ENCODE assay signal across 36 mouse cellular contexts in genomic region chr8:93325123-93325522, GRCm38 (mm10). TPM values are rescaled to one million over a fixed set of nuclear protein-coding genes. Genes with fewer than 3 reads are reported as not detected.
A peak's percentile ranks its signal among the peaks of the same experiment; 100 is the strongest.
DNase-seq lines count a peak whose midpoint lies in the region; ATAC-seq and TF ChIP-seq lines count a peak whose summit lies in the region.
"Had no signal": no experiment of that assay in that cellular context is flagged by ENCODE, and none has a peak within 500 bp of the region (broad histone marks: within the 10 kb centered on the region; RNA-seq: fewer than 3 reads in every experiment).

No protein-coding gene starts in this region.

- H3K4me1 ChIP-seq in intestine, embryonic 15.5 days (replicated peaks) = no peaks in the 10 kb centered on the region
- H3K4me1 ChIP-seq in intestine, postnatal 0 days (replicated peaks; ENCODE audit: control insufficient read depth, insufficient read depth, low read length) = no peaks in the 10 kb centered on the region
- no peaks in the 10 kb centered on the region for H3K4me1 ChIP-seq in liver, embryonic 15.5 days (replicated peaks)
- H3K4me1 ChIP-seq: embryonic facial prominence, embryonic 10.5 days; embryonic facial prominence, embryonic 15.5 days; forebrain, embryonic 12.5 days; heart, embryonic 10.5 days; heart, embryonic 15.5 days; lung, embryonic 15.5 days; megakaryocyte, embryonic 14.5 days; midbrain, embryonic 12.5 days; neural tube, embryonic 12.5 days had no signal

- no peaks in the 10 kb centered on the region for H3K36me3 ChIP-seq in intestine, embryonic 15.5 days
- no peaks in the 10 kb centered on the region for H3K36me3 ChIP-seq in intestine, postnatal 0 days (ENCODE audit: control insufficient read depth, insufficient read depth)
- no peaks in the 10 kb centered on the region for H3K36me3 ChIP-seq in liver, embryonic 15.5 days (replicated peaks)
- H3K36me3 ChIP-seq: embryonic facial prominence, embryonic 10.5 days; embryonic facial prominence, embryonic 15.5 days; forebrain, embryonic 12.5 days; heart, embryonic 10.5 days; heart, embryonic 15.5 days; lung, embryonic 15.5 days; midbrain, embryonic 12.5 days; neural tube, embryonic 12.5 days had no signal

- peak; percentile 74 for ATAC-seq in intestine, embryonic 15.5 days
- peak; percentile 77 for ATAC-seq in intestine, postnatal 0 days
- ATAC-seq in liver, embryonic 15.5 days (ENCODE audit: insufficient read depth) = peak; percentile 64; the same call in 1 of the 2 replicates
- ATAC-seq: forebrain, postnatal 0 days; hindbrain, embryonic 16.5 days had no signal

- 53% methylated on average over 2 of the region's 2 CpGs for WGBS in intestine, embryonic 15.5 days
- WGBS in intestine, postnatal 0 days = 34% methylated on average over 2 of the region's 2 CpGs
- 28% methylated on average over 2 of the region's 2 CpGs for WGBS in liver, embryonic 15.5 days (ENCODE audit: insufficient replicate concordance)

- no peak overlapping the region for H3K27ac ChIP-seq in intestine, embryonic 15.5 days
- H3K27ac ChIP-seq in intestine, postnatal 0 days (ENCODE audit: low read depth, low read length) = no peak overlapping the region
- H3K27ac ChIP-seq in liver, embryonic 15.5 days (replicated peaks) = no peak overlapping the region
- H3K27ac ChIP-seq: embryonic facial prominence, embryonic 10.5 days; embryonic facial prominence, embryonic 15.5 days; forebrain, embryonic 12.5 days; heart, embryonic 10.5 days; heart, embryonic 15.5 days; lung, embryonic 15.5 days; midbrain, embryonic 12.5 days; neural tube, embryonic 12.5 days; stomach, postnatal 0 days had no signal

- H3K27me3 ChIP-seq in intestine, embryonic 15.5 days (replicated peaks) = no peaks in the 10 kb centered on the region
- no peaks in the 10 kb centered on the region for H3K27me3 ChIP-seq in intestine, postnatal 0 days (replicated peaks; ENCODE audit: control insufficient read depth, insufficient read depth, low read length)
- no peaks in the 10 kb centered on the region for H3K27me3 ChIP-seq in liver, embryonic 15.5 days
- H3K27me3 ChIP-seq: embryonic facial prominence, embryonic 15.5 days; forebrain, embryonic 12.5 days; heart, embryonic 15.5 days; lung, embryonic 15.5 days; megakaryocyte, embryonic 14.5 days; midbrain, embryonic 12.5 days; neural tube, embryonic 12.5 days had no signal

- no peak overlapping the region for H3K4me2 ChIP-seq in intestine, embryonic 15.5 days (replicated peaks)
- H3K4me2 ChIP-seq in intestine, postnatal 0 days (replicated peaks; ENCODE audit: low read depth) = no peak overlapping the region
- H3K4me2 ChIP-seq in liver, embryonic 15.5 days = no peak overlapping the region
- H3K4me2 ChIP-seq: embryonic facial prominence, embryonic 15.5 days; forebrain, embryonic 12.5 days; heart, embryonic 15.5 days; lung, embryonic 15.5 days; midbrain, embryonic 12.5 days; neural tube, embryonic 12.5 days had no signal

- H3K4me3 ChIP-seq in intestine, embryonic 15.5 days (replicated peaks) = no peak overlapping the region
- H3K4me3 ChIP-seq in intestine, postnatal 0 days (ENCODE audit: low read depth, low read length) = no peak overlapping the region
- no peak overlapping the region for H3K4me3 ChIP-seq in liver, embryonic 15.5 days (replicated peaks)
- H3K4me3 ChIP-seq: embryonic facial prominence, embryonic 10.5 days; embryonic facial prominence, embryonic 15.5 days; forebrain, embryonic 12.5 days; heart, embryonic 10.5 days; heart, embryonic 15.5 days; lung, embryonic 15.5 days; megakaryocyte, embryonic 14.5 days; midbrain, embryonic 12.5 days; myocyte; neural tube, embryonic 12.5 days had no signal

- H3K9ac ChIP-seq in intestine, embryonic 15.5 days = no peak overlapping the region
- no peak overlapping the region for H3K9ac ChIP-seq in intestine, postnatal 0 days (ENCODE audit: low read depth, low read length)
- no peak overlapping the region for H3K9ac ChIP-seq in liver, embryonic 15.5 days
- H3K9ac ChIP-seq: embryonic facial prominence, embryonic 15.5 days; forebrain, embryonic 12.5 days; forebrain, postnatal 0 days; heart, embryonic 15.5 days; lung, embryonic 15.5 days; midbrain, embryonic 12.5 days; neural tube, embryonic 12.5 days had no signal

- peak; percentile 67 for DNase-seq in kidney, adult 9 months
- DNase-seq in kidney, postnatal 4 days = no peak
- DNase-seq in B cell, adult 2 months = no peak
- DNase-seq in ovary, adult 18-20 months (ENCODE audit: low spot score) = no peak
- DNase-seq: adrenal gland, adult 2 months; adrenal gland, postnatal 36 days; cerebellum, adult 18-20 months; cerebellum, postnatal 14 days; forebrain, postnatal 0 days; left cerebral cortex, postnatal 4 days; lung, postnatal 36 days; right cerebral cortex, postnatal 4 days; thymus, adult 18-20 months; thymus, postnatal 25 days had no signal

- TF ChIP-seq CTCF in intestine, postnatal 0 days (IDR thresholded peaks at IDR 0.05; ENCODE audit: low read depth) = no peak

- H3K9me3 ChIP-seq in intestine, embryonic 15.5 days = no peaks in the 10 kb centered on the region
- H3K9me3 ChIP-seq in intestine, postnatal 0 days (ENCODE audit: control insufficient read depth) = no peaks in the 10 kb centered on the region
- no peaks in the 10 kb centered on the region for H3K9me3 ChIP-seq in liver, embryonic 15.5 days (replicated peaks)
- H3K9me3 ChIP-seq: embryonic facial prominence, embryonic 10.5 days; embryonic facial prominence, embryonic 15.5 days; forebrain, embryonic 12.5 days; heart, embryonic 10.5 days; heart, embryonic 15.5 days; lung, embryonic 15.5 days; midbrain, embryonic 12.5 days; neural tube, embryonic 12.5 days had no signal

RNA-seq across cellular contexts. Expression of gene Ces1g, which starts 12.0 kb away (rescaled TPM):
- 0.08 and 0.15 TPM in 2 replicates for polyA plus RNA-seq in intestine, embryonic 15.5 days (2015; fragmentation: Nextera tagmentation; extraction: Ambion mirVana)
- polyA plus RNA-seq in intestine, postnatal 0 days (2015; fragmentation: Nextera tagmentation; extraction: Ambion mirVana) = 0.16 TPM in 1 of 2 replicates, not detected in the other
- polyA plus RNA-seq in liver, embryonic 15.5 days (2015; fragmentation: Nextera tagmentation; extraction: Ambion mirVana) = 3.0 and 3.8 TPM in 2 replicates
- polyA plus RNA-seq: brain, embryonic 14.5 days; embryonic facial prominence, embryonic 10.5 days; embryonic facial prominence, embryonic 15.5 days; forebrain, embryonic 12.5 days; forebrain, postnatal 0 days; gonadal fat pad, adult 2 months; heart, embryonic 10.5 days; heart, embryonic 15.5 days; hindbrain, embryonic 11.5 days; hindbrain, embryonic 16.5 days; limb, embryonic 14.5 days; midbrain, embryonic 12.5 days; midbrain, postnatal 0 days; myocyte; neural tube, embryonic 12.5 days; spleen, adult 2 months had no signal

RNA-seq across cellular contexts. Expression of gene Ces1f, which starts 45.6 kb away (rescaled TPM):
- 0.11 and 0.14 TPM in 2 replicates for polyA plus RNA-seq in intestine, embryonic 15.5 days (2015; fragmentation: Nextera tagmentation; extraction: Ambion mirVana)
- polyA plus RNA-seq in intestine, postnatal 0 days (2015; fragmentation: Nextera tagmentation; extraction: Ambion mirVana) = 0.59 and 0.71 TPM in 2 replicates
- polyA plus RNA-seq in liver, embryonic 15.5 days (2015; fragmentation: Nextera tagmentation; extraction: Ambion mirVana) = 0.30 and 0.52 TPM in 2 replicates
- polyA plus RNA-seq: brain, embryonic 14.5 days; embryonic facial prominence, embryonic 10.5 days; embryonic facial prominence, embryonic 15.5 days; forebrain, embryonic 12.5 days; forebrain, postnatal 0 days; heart, embryonic 10.5 days; hindbrain, embryonic 11.5 days; hindbrain, embryonic 16.5 days; intestine, embryonic 14.5 days; midbrain, embryonic 12.5 days; midbrain, postnatal 0 days; myocyte; neural tube, embryonic 12.5 days had no signal

RNA-seq across cellular contexts. Expression of gene Ces1h, which starts 54.4 kb away (rescaled TPM):
- not detected in 2 replicates for polyA plus RNA-seq in intestine, embryonic 15.5 days (2015; fragmentation: Nextera tagmentation; extraction: Ambion mirVana)
- not detected in 2 replicates for polyA plus RNA-seq in intestine, postnatal 0 days (2015; fragmentation: Nextera tagmentation; extraction: Ambion mirVana)
- polyA plus RNA-seq in liver, embryonic 15.5 days (2015; fragmentation: Nextera tagmentation; extraction: Ambion mirVana) = not detected in 2 replicates
- polyA plus RNA-seq: adrenal gland, adult 2 months; brain, embryonic 14.5 days; embryonic facial prominence, embryonic 10.5 days; forebrain, embryonic 12.5 days; forebrain, postnatal 0 days; gonadal fat pad, adult 2 months; heart, embryonic 10.5 days; heart, embryonic 15.5 days; hindbrain, embryonic 11.5 days; hindbrain, embryonic 16.5 days; intestine, embryonic 14.5 days; limb, embryonic 14.5 days; lung, embryonic 15.5 days; midbrain, embryonic 12.5 days; midbrain, postnatal 0 days; myocyte; neural tube, embryonic 12.5 days; spleen, adult 2 months; stomach, postnatal 0 days had no signal
